Mouse (Mus musculus) heart, postnatal 36 days (tissue): ENCODE measurements around the gene Smyd3. TPM values are rescaled to one million over a fixed set of nuclear protein-coding genes. Genes with fewer than 3 reads are reported as not detected.

Source experiments
- DNase-seq, 2 experiments: peaks; one replicate each; pipeline ENCODE4 v3.0.0; 2021 to 2022
- intact Hi-C: fragments of 180-260 bp; cut with DNase I; formaldehyde crosslinking; loops from one replicate; pipeline ENCODE4 v1.15.1; 2025
- total RNA-seq, 2 experiments: library from RNA; stranded (reverse); gene quantifications; 2 replicates each; pipeline ENCODE4 v1.2.3; 2021

Smyd3 gene
- total RNA-seq, 2 experiments from 2014 or later: 6.9 to 7.2 TPM

DNA sequence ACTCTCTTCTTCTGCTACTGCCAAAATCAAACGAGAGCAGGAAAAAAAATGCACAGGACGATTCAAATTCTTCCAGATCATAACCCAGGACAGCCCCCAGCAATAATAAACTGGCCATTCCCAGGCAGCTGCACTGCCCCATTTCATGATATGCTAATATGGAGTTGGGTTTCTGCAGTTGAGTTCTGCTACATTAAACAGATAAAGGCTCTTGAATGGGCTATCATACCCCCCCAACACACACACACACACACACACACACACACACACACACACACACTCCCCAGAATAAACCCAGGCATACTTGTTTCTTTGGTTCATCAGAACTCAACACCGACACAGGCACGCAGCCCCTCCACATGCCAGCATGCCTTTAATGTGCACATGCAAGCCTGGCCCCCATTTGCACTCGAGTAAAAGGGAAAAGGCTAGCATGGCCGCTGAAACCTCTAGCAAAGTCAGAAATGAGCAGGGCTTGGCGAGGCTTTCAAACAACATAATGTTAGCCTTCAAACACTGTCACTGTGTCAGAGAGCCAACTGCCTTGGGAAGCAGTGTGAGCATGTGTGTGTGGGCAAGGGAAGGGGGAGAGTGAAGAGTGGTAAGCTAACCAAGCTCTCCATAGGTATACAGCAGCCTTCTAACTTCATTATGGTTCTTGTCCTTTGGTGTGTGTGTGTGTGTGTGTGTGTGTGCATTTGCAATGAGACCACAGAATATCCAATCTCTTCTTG is 513.5 kb downstream of the Smyd3 start:
- intact Hi-C loops: no loop called here
- no peak for DNase-seq

DNA sequence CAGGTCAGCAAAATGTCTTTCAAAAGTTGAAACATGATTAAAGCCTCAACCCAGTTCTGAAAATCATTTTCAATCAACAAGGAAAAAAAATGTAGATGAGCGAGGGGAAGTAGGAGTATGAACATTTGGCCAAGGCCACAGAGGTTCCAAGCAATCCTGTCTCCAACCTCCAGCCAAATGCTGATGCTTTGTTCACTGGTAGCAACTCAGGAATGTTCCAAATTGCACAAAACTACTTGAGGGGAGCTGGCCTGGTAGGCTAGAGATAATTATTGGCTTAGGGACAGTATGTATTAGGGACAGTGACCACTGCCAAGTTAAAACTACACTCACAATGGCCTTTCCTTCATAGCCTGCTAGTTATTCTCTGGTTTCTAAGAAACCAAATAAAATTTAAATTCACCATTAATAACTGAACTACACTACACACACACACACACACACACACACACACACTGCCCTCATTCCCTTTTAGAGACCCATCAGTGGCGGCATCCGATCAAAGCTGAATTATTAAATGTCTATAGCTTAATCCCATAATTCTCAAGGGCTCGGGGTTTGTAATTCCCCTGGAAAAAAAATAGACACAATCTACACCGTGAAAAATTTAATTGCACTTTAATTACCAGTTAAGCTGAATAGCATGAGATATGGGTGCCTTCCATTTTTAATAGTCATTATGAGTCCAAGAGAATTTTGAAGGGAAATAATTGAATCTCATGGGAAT is 514.3 kb downstream of the Smyd3 start:
- DNase-seq: no peak
- intact Hi-C loops: no loop called here

DNA sequence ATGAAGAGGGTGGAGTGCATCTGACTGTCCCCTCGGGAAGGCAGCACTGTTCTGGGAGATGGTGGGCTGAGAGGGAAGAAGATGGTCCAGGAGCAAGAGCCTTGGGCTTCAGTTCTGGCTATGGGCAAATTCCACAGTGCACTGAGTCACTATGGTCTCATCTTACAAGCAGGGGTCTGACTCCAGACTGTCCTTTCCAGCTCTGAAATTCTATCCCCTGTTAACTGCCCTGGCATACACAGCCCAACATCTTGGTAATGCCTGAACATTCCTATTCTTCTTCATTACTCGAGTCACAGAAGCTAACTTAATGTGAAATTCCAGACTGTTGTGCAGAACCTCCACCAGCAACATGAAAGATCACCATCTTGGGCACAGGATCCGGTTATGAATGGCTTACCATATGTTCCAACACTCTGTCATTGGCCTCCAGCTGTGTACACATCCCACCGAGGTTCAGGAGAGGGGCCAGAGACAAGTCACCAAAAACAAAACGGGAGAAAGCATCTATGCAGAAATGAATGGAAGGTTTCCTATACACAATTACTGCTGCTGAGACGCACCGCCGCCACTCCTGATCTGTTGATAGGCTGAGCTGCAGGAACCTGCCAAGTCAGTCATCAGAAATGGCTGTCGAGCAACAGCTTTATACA is 517.8 kb downstream of the Smyd3 start:
- no peak for DNase-seq
- intact Hi-C loops: no loop called here

DNA sequence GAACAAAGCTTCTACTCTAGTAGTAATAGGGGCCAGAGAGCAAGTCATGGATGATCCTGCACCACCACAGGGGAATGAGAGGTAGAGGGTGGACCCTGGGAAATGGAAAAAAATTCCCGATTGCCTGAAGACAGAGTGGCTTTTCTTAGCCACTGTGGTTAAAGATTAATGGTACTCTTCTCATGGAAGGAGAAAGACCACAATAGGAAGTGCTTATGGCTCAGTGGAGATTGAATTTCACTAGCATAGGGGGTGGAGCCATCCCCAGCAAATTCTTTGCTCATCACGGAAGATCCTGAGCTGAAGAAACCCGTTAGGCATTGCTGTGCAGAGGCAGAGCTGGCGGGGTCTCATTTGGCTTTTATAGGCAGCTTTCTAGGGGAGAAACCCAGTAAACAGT is 520.0 kb downstream of the Smyd3 start:
- no peak for DNase-seq
- intact Hi-C loops: no loop called here

DNA sequence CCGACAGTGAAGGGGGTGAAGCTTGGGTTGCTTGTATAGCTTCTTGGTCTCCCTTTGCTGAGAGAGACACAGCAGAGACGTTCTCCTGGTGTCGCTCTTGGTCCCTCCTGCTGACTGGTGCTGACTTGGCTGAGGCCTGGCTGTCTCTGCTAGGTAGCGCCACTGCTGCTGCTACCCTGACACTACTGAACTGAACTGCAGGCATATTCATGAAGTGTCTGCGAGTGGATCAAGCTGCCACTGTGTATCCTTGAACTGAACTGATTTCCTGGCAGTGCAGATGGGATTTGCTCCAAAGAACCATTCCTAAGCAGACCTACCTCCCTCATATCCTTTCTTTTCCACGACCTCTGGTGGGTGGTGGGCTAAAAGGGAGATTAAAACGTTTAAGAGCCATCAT is 523.6 kb downstream of the Smyd3 start:
- intact Hi-C loops: no loop called here
- no peak for DNase-seq

DNA sequence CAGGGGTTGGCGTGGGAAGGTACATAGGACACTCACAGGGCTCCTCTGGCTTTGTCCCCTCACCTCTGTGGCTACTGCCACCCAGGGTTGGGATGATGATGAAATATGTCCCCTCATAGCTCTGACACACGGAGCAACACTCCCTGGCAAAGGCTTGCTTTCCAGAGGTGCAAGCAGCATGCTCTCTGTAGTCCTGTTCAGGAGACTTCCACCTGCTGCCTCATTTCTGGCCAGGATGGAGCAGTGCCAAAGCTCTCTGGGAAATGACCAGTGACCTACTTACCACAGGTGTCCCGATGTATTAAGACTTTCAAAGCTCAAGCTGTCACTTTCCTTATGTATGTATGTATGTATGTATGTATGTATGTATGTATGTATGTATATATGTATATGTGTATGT is 525.3 kb downstream of the Smyd3 start:
- peak in 1 of 2 experiments; percentile 17 for DNase-seq
- intact Hi-C loops: no loop called here

DNA sequence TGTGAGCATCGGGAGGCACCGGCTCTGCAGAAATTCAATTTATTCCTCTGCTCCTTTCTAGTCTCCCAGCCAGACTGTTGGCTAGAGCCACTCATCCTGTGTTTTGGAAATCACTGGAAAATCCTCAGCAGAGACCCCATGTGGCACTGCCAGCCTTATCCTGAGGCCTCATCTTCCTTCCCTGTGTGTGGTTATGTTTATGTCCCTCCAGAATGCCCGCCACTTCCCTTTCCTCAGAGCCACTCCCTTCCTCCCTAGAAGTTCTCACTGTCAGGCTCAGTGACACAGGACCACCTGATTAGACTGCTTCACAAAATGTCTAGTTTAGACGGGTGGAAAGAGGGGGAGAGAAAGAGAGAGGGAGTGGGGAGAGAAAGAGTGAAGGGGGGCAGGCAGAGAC is 526.4 kb downstream of the Smyd3 start:
- DNase-seq: no peak
- intact Hi-C loops: no loop called here

DNA sequence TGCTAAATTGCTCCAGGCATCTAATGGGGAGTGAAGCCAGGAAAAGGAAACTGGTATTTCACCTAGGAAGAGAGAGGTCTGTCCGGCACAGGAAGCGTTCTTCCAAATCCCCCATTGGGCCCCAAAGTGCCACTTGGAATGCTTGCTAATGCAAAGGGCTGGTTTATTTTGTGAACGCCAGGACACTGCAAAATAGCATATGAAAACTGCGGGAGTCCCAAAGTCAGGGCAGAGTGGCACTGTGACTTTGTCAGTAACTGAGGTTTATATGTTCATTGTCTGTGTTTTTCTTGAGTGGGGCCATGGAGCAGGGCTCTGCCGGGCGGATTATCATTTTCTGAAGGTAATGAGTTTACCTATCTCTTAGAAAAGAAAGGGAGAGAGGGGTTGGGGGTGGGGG is 526.8 kb downstream of the Smyd3 start:
- DNase-seq: no peak
- intact Hi-C loops: no loop called here

DNA sequence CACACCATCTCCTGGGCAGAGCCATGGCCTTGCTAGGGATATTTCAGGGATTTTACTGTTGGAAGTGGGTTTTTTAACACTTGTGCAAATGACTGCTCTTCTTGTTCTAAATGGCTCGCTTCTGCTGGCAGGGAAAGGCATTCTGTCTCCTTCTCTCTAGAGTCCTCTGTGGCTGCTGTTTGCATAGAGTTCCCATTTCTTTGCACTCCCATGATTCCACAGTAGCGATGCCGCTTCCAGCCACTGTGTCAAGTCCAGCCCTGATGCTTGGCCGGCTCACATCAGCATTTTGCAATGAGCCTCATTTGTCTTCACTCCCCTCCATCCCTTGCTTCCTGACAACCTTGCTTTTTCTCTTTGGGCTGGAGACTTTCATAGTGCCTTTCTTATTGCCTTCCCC is 528.4 kb downstream of the Smyd3 start:
- intact Hi-C loops: no loop called here
- DNase-seq: no peak

DNA sequence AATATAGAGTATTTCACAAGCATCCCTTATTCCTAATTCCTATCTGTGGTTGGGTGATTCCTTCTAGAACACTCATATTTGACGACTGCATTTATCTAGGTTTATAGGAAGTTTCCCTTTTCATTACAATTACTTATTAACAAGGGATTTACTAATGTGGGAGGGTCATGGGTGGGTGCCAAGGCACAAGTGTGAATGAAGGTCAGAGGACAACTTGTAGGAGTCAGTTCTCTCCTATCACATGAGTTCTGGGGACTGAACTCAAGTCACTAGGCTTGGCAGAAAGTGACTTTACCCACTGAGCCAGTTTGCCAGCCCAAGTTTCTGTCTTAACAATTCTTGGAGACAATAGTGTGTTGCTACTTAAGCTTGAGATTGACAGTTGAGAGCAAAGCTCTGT is 529.7 kb downstream of the Smyd3 start:
- intact Hi-C loops: no loop called here

DNA sequence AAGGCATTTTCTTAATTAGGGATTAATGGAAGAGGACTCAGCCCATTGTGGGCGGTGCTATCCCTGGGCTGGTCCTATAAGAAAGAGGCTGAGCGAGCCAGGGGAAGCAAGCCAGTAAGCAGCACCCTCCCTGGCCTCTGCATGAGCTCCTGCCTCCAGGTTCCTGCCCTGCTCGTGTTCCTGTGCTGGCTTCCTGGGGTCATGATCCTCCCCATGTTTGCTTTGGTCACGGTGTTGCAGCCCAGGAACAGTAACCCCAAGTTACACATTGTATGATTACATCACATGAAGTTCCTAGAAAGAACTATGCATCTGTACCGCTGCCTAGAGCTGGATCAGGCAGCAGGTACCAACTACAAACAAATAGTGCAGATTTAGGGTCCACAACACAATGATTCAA is 536.2 kb downstream of the Smyd3 start:
- intact Hi-C loops: no loop called here
- DNase-seq: no peak

More for the DNA sequence above, 529.7 kb downstream of the Smyd3 start:
- DNase-seq: no peak

DNA sequence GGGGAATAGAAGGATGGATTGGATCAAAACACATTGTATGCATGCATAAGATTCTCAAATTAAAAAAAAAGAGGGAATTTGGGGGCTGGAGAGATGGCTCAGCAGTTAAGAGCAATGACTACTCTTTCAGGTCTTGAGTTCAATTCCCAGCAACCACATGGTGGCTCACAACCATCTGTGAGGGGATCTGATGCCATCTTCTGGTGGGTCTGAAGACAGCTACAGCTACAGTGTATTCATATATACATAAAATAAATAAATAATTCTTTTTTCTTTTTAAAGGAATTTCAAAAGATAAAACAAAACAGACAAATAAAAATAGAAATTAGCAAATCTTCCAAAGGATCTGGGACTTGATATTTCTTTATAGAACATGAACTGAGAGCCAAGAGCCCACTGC is 537.7 kb downstream of the Smyd3 start:
- DNase-seq: no peak
- intact Hi-C loops: no loop called here

DNA sequence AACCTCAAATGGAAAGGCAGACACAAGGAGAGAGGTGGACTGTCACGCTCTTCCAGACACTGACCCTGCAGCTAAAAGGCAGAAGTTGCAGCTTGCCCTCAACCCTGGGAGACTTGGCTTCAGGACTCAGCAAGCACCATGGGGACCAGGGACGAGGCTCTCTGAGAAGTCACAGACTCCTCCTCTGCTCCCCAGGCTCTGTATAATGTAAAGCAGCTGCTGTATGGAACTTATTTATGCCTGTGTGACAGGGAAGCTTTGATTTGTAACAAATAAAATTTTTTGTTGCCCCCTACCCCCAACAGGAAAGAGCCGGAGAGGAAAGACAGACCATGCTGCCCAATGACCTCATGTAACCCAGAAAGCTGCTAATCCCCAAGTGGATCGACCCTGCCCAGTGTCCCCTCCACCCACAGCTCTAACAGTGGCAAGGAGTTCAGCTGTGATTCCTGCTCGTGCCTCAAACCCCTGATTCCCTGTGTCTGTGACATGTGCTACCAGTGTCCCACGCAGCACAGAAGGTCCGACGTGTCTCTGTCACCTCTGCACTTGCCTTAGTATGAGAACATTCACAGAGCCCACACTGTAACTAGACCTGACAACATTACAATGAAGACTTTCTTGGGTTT is 539.1 kb downstream of the Smyd3 start:
- intact Hi-C loops: no loop called here
- DNase-seq: no peak

DNA sequence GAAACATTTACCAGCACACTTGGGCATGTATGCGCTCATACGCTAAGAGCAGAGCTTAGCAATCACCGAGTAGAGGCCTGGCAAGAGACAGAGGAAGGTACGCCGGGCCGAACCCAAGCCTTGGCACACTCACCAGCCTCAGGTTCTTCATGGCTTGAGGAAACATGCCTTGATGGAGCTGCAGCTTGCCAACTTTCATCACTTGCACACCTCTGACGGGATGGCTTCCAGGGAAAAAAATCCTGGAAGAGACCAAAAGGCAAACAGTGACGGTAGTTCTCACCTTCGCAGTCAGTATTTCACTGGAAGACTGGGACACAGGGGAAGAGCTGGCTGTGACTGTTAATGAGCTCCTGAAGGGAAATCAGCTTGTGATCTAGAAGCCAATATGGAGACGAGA is 545.8 kb downstream of the Smyd3 start:
- intact Hi-C loops: no loop called here
- no peak for DNase-seq

DNA sequence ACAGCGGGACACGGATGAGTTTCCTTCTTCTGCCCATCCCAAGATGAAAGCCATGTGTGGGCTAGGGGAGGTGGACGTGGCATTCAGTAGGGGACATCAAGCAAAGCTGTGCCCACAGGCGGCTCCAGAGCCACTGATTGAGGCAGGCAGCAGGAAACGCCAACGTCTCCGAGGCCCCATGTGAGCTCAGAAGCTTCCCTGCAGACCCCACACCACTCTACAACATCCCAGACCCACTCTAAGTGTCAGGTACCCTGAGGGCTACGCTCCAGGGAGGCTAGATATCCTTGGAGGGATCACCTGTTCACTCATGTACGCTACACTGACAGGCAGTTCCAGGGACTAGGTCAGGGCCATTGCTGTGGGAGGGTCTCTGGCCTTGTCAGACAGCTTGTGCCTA is 556.2 kb downstream of the Smyd3 start:
- intact Hi-C loops: no loop called here
- DNase-seq: no peak

DNA sequence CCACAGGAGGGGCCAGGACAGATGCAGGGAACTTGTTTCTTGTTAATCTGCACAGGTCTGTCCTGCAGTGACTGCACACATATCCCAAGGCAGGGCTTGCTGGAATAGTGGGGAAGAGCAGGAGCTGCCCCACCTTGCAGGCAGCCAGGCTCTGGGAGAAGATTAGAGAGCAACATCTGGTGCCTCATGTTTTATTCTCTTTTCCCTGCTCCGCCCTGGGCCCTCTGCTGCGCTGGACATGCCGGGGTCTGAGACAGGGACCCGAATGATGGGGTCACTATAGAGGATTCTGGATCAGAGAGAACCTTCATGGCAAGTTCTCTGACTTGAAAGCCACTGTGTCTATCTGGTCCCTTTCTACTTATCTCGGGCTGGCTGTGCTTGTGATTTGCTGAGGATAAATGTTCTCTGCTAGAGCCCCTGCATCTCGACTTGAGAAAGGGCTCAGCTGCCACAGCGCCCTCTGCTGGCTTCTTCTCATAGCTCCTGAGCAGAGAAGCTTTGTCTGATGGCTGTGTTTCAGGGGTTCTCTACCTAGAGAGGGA is 557.8 kb downstream of the Smyd3 start:
- intact Hi-C loops: loop anchor here (1.0 kb wide), 1 partner anchor 433 kb away; no protein-coding TSS in a partner anchor
- peak; percentile 56 to 75 for DNase-seq

DNA sequence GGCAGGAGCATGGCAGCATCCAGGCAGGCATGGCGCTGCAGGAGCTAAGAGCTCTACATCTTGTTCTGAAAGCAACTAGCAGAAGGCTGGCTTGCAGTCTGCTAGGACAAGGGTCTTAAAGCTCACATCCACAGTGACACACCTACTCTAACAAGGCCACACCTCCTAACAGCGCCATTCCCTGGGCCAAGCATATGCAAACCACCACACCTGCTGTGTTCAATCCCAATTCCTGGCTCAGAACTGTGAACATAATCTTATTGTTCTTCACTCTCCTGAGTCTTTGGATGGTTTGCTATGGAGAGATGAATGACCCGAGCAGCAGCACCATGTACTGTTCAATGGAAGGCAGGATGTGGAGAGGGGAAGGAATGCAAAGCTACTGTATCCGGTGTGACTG is 559.2 kb downstream of the Smyd3 start:
- DNase-seq: no peak
- intact Hi-C loops: loop anchor here (5.0 kb wide), 1 partner anchor 184 kb away; no protein-coding TSS in a partner anchor

DNA sequence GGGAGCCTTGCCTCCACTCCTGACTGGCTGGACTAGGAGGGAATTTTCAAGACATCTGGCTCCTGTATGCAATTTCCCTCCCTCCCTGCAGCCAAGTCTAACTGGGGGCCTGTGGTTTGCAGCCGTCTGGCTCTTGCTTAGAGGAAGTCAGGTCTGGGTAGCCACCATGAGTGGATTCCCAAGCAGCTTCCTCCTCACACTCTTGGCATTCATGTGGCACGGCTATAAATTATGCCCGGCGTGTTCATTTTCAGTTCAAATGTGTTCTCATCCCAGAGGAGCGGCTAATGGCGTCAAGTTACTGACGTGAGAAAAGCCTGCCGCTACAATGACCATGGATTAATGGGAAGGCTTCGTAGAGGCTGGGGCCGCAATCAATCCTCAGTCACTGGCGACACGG is 564.9 kb downstream of the Smyd3 start:
- intact Hi-C loops: no loop called here
- no peak for DNase-seq

DNA sequence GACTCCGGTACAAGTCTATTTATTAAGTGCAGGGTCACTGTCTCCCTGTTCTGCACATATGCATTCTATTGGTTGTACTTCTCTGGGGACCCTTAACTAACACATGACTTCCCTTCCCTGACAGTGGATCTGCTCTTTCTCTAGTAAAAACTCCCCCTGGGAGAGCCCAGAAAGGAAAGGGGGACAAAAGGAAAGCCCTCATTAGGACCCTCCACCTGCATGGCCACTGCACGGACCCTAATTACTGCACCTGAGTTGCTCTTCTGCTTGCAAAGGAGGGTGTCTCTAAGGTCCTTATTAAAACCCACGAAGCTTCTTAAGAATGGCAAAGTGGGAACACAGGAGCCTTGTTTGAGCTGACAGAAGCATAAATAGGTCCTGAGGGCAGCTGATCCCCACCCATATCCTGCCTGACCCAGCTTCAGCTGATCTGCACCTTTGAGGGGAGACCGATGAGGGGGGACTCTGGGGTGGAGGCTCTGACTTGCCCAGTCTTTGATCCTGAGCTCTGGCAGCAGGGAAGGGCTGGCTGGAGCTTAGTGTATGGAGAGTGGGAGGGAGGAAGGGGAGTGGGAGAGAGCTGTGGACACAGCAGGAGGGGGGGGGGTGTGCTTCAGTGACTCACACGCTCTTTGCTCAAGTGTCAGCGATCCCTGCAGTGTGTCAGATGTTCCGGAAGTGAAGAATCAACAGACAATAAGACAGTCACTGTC is 575.4 kb downstream of the Smyd3 start:
- intact Hi-C loops: no loop called here
- no peak for DNase-seq

DNA sequence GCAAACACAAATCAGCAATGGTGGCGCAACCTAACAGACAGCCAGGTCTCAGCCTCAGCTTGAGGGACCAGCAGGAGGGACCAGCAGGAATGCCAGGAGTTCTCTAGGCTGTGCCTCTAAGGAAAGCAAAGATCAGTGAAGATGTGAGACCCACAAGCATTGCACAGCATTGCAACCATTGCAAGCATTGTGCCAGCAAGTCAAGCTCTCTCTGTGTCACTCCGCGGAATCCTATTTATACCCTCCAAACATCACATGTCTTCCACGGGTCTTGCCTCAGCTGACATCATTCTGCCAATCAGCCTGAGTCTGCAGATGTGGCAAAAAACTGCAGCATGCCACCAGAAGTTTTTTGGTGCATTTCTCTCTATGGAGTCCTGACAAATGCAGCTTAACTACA is 577.5 kb downstream of the Smyd3 start:
- DNase-seq: no peak
- intact Hi-C loops: no loop called here
